Mouse (Mus musculus) liver, embryonic 14.5 days (tissue): Measurements from ENCODE around the gene Htr1f. TPM values are rescaled to one million over a fixed set of nuclear protein-coding genes. Genes with fewer than 3 reads are reported as not detected.
A peak's percentile ranks its signal among the peaks of the same experiment; 100 is the strongest.

Experiments
- ATAC-seq: fragments of 200-750 bp; cut with Nextera tagmentation; 2 replicates; pipeline ENCODE4 v1.8.0; 2017; ENCODE audit warnings: moderate number of reproducible peaks, mild to moderate bottlenecking, moderate library complexity; ENCODE audit not compliant: insufficient read depth
- DNase-seq, 3 experiments: peaks; one replicate each; pipeline ENCODE4 v3.0.0-alpha.2; 2012 to 2013; ENCODE audit warnings: low read depth in 3 of 3, low spot score in 3 of 3
- H3K27ac ChIP-seq: fragments of 300-500 bp; sonication (generic); 2 replicates; pipeline ENCODE4 v1.5.1; 2014; ENCODE audit warnings: moderate library complexity, mild to moderate bottlenecking, control low read depth, inconsistent platforms
- H3K27me3 ChIP-seq: fragments of 300-500 bp; sonication (generic); 2 replicates; pipeline ENCODE4 v1.6.1; 2014; ENCODE audit warnings: mild to moderate bottlenecking, low read length, moderate library complexity; ENCODE audit not compliant: control insufficient read depth, insufficient read depth
- H3K36me3 ChIP-seq: fragments of 300-500 bp; sonication (generic); replicated peaks from 2 replicates; pipeline ENCODE4 v1.6.1; 2014; ENCODE audit warnings: low read depth; ENCODE audit not compliant: control insufficient read depth, insufficient read depth
- H3K4me1 ChIP-seq, 2 experiments: fragments of 200-500 bp in 1 of 2; fragments of 300-500 bp in 1 of 2; sonication (generic) in 1 of 2; replicated peaks; 2 replicates each; pipeline ENCODE4 v1.6.1; 2012 to 2014; ENCODE audit warnings: antibody characterized with exemption in 1 of 2, inconsistent platforms in 1 of 2, low read length in 1 of 2; ENCODE audit not compliant: control insufficient read depth in 2 of 2, insufficient read depth in 2 of 2
- H3K4me2 ChIP-seq: fragments of 300-500 bp; sonication (generic); 2 replicates; pipeline ENCODE4 v1.6.1; 2014; ENCODE audit warnings: low read depth, mild to moderate bottlenecking, control low read depth, moderate library complexity
- H3K4me3 ChIP-seq, 2 experiments: fragments of 200-500 bp in 1 of 2; fragments of 300-500 bp in 1 of 2; sonication (generic) in 1 of 2; 2 replicates each; pipeline ENCODE4 v1.5.1; 2012 to 2014; ENCODE audit warnings: low read depth in 2 of 2, low read length in 2 of 2, mild to moderate bottlenecking in 2 of 2, control low read depth in 1 of 2, inconsistent platforms in 1 of 2, moderate library complexity in 1 of 2; ENCODE audit not compliant: insufficient read depth in 1 of 2
- H3K9ac ChIP-seq: fragments of 300-500 bp; sonication (generic); replicated peaks from 2 replicates; pipeline ENCODE4 v1.6.1; 2014; ENCODE audit warnings: mild to moderate bottlenecking, control low read depth, moderate library complexity
- H3K9me3 ChIP-seq: fragments of 300-500 bp; sonication (generic); 2 replicates; pipeline ENCODE4 v1.6.1; 2016; ENCODE audit warnings: low read length, mixed read lengths; ENCODE audit not compliant: control insufficient read depth
- CTCF ChIP-seq: IDR thresholded peaks from 2 replicates; pipeline ENCODE4 v1.5.1; 2016; ENCODE audit warnings: antibody characterized with exemption, low read depth, control low read depth
- EP300 ChIP-seq: IDR thresholded peaks from 2 replicates; pipeline ENCODE4 v1.6.1; 2016; ENCODE audit warnings: antibody characterized with exemption, low read depth
- WGBS: fragments of 180-500 bp; shearing (Covaris S2); extraction: QIAGEN DNeasy Blood & Tissue Kit; methylation state at CpG from one replicate; pipeline ENCODE4 v1.1.7; 2014; ENCODE audit not compliant: insufficient replicate concordance; 5-methylcytosine and 5-hydroxymethylcytosine counted together
- polyA plus RNA-seq, 2 experiments: library from polyadenylated mRNA; depleted of rRNA in 1 of 2; stranded (reverse) in 1 of 2; unstranded in 1 of 2; fragments of >200 nt; fragmentation: Nextera tagmentation in 1 of 2; extraction: Ambion mirVana in 1 of 2; gene quantifications; 2 replicates each; pipeline versions ENCODE4 v1.2.1 to v1.2.3; 2012 to 2014

Htr1f gene
- polyA plus RNA-seq, 2 experiments, result not detected

- Histone ChIP-seq H3K9ac (no peak overlapping the region), H3K4me1 (peaks cover 0 to 5% of the 10 kb centered on the region in 2 experiments; a peak in 1 of 4 replicates), H3K36me3 (no peaks in the 10 kb centered on the region), H3K27ac (no peak overlapping the region), H3K27me3 (no peaks in the 10 kb centered on the region), H3K9me3 (no peaks in the 10 kb centered on the region), H3K4me3 (no peak overlapping the region), H3K4me2 (no peak overlapping the region)
- no peak for ATAC-seq
- TF ChIP-seq CTCF, result no peak
- TF ChIP-seq EP300, result no peak
- 46% methylated on average over 2 of the region's 2 CpGs for WGBS
- DNase-seq, result no peak
These were observed 224.2 kb downstream of the Htr1f start for GRCm38 (mm10) chr16:64881442-64881841.

- Histone ChIP-seq H3K4me3 (no peak overlapping the region), H3K27ac (no peak overlapping the region), H3K4me2 (no peak overlapping the region), H3K9ac (no peak overlapping the region), H3K9me3 (no peaks in the 10 kb centered on the region), H3K36me3 (no peaks in the 10 kb centered on the region), H3K27me3 (no peaks in the 10 kb centered on the region), H3K4me1 (peaks cover 0 to 5% of the 10 kb centered on the region in 2 experiments; a peak in 1 of 4 replicates)
- DNase-seq, result no peak
- ATAC-seq, result no peak
- 61% methylated on average over 3 of the region's 3 CpGs for WGBS
- TF ChIP-seq EP300, result no peak
- TF ChIP-seq CTCF, result no peak
These were observed 224.7 kb downstream of the Htr1f start for GRCm38 (mm10) chr16:64880986-64881385.

GRCm38 (mm10) chr16:64879735-64880134, 225.9 kb downstream of the Htr1f start:
- Histone ChIP-seq H3K4me3 (no peak overlapping the region), H3K4me1 (peaks cover 0 to 5% of the 10 kb centered on the region in 2 experiments; a peak in 1 of 4 replicates), H3K36me3 (no peaks in the 10 kb centered on the region), H3K27me3 (no peaks in the 10 kb centered on the region), H3K9me3 (no peaks in the 10 kb centered on the region), H3K9ac (no peak overlapping the region), H3K4me2 (no peak overlapping the region), H3K27ac (no peak overlapping the region)
- DNase-seq, result no peak
- 44% methylated on average over 5 of the region's 5 CpGs for whole genome bisulfite sequencing
- TF ChIP-seq CTCF (no peak), EP300 (no peak)
- no peak for ATAC-seq

GRCm38 (mm10) chr16:64878611-64879132, 227.0 kb downstream of the Htr1f start:
- 60% methylated on average over 3 of the region's 3 CpGs for WGBS
- no peak overlapping the region for H3K27ac ChIP-seq
- no peak overlapping the region for H3K9ac ChIP-seq
- H3K36me3 ChIP-seq, result no peaks in the 10 kb centered on the region
- DNase-seq (no peak), ATAC-seq (no peak)
- H3K4me2 ChIP-seq, result no peak overlapping the region
- TF ChIP-seq EP300 (no peak), CTCF (peak; percentile 21; the same call in 1 of the 2 replicates)
- no peak overlapping the region for H3K4me3 ChIP-seq
- H3K27me3 ChIP-seq, result no peaks in the 10 kb centered on the region
- no peaks in the 10 kb centered on the region; a peak in 1 of 4 replicates for H3K4me1 ChIP-seq
- H3K9me3 ChIP-seq, result no peaks in the 10 kb centered on the region

GRCm38 (mm10) chr16:64877314-64877713, 228.3 kb downstream of the Htr1f start:
- 64% methylated on average over 3 of the region's 3 CpGs for WGBS
- no peak overlapping the region for H3K27ac ChIP-seq
- ATAC-seq, result no peak

More at GRCm38 (mm10) chr16:64877314-64877713, 228.3 kb downstream of the Htr1f start:
- Histone ChIP-seq H3K4me3 (no peak overlapping the region), H3K27me3 (no peaks in the 10 kb centered on the region), H3K9ac (no peak overlapping the region), H3K4me1 (peaks cover 0 to 1% of the 10 kb centered on the region in 2 experiments; a peak in 1 of 4 replicates), H3K36me3 (no peaks in the 10 kb centered on the region), H3K9me3 (no peaks in the 10 kb centered on the region), H3K4me2 (no peak overlapping the region)
- no peak for DNase-seq
- TF ChIP-seq CTCF (no peak), EP300 (no peak)
